Mouse (Mus musculus) lung, adult 2 months (tissue): ENCODE results near the gene Ppbp.

Source experiments
- CTCF ChIP-seq: fragments of 200-500 bp; IDR thresholded peaks from 2 replicates; pipeline ENCODE4 v1.5.1; 2011; ENCODE audit warnings: mild to moderate bottlenecking, low read length, control low read depth; ENCODE audit not compliant: insufficient read depth
- POLR2A ChIP-seq: fragments of 200-500 bp; IDR thresholded peaks from 2 replicates; pipeline ENCODE4 v1.6.1; 2011; ENCODE audit warnings: low read depth, mild to moderate bottlenecking, control low read depth, low read length, borderline replicate concordance; ENCODE audit errors: extremely low read depth

GRCm38 (mm10) chr5:90778856-90779255 lies 10.5 kb downstream of the Ppbp start:
- no peak for TF ChIP-seq POLR2A
- no peak for TF ChIP-seq CTCF
